Mouse (Mus musculus) neural tube, embryonic 10.5 days (tissue): ENCODE results near the gene Micu2.
A peak's percentile ranks its signal among the peaks of the same experiment; 100 is the strongest.
"Not testable (repeated sequence)": the region's sequence is repeated elsewhere in the genome, so short reads cannot be mapped to it uniquely, and the experiment has no call there.

Source experiments
- DNase-seq: peaks from one replicate; pipeline ENCODE4 v3.0.0-alpha.2; 2017; ENCODE audit warnings: low spot score; ENCODE audit errors: extremely low spot score

The Micu2 gene

GRCm38 (mm10) chr14:57967080-57967797, 31.8 kb downstream of the Micu2 start:
- no peak for DNase-seq

DNA sequence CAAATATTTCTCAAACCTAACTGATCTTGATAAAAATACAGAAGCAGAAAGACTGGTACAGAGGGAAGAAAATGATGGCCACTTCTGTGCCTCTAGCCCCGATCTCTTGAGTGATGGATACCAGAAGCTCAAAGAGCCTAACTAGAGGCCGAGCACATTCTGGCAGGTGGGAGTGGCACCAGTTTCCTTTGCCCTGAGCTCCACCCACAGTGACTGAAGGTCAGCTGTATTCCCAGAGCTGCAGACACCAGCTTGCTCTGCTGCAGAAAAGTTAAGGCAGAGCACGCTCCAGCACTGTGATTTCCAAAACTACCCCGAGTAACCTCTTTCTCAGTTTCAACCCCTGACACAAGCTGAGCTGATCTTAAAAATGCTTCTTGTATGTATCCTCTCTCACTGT, 37.2 kb downstream of the Micu2 start:
- DNase-seq, result no peak

GRCm38 (mm10) chr14:57951089-57951488, 48.0 kb downstream of the Micu2 start:
- DNase-seq, result no peak

GRCm38 (mm10) chr14:57945834-57946233, 53.2 kb downstream of the Micu2 start:
- DNase-seq, result no peak

GRCm38 (mm10) chr14:57937297-57937696, 61.8 kb downstream of the Micu2 start:
- DNase-seq, result no peak

- no peak for DNase-seq
Measured at GRCm38 (mm10) chr14:57934666-57935065, 64.4 kb downstream of the Micu2 start.

DNA sequence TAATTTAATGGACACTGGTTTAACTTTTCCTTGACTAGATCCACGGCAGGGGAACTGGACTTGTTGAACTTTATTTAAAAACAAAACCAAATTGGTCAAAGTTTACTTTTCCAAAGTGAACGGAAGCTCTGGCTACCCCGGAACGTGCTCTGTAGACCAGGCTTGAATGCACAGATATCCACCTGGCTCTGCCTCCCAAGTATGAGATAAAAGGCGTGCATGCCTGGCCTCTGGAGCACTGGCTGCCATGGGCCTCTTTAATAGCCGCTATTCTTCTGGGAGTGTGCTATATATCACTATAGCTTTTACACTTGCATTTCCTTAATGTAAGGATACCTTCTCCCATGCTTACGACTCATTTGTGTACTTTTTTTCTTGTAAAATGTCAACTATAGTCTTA, 65.5 kb downstream of the Micu2 start:
- no peak for DNase-seq

DNA sequence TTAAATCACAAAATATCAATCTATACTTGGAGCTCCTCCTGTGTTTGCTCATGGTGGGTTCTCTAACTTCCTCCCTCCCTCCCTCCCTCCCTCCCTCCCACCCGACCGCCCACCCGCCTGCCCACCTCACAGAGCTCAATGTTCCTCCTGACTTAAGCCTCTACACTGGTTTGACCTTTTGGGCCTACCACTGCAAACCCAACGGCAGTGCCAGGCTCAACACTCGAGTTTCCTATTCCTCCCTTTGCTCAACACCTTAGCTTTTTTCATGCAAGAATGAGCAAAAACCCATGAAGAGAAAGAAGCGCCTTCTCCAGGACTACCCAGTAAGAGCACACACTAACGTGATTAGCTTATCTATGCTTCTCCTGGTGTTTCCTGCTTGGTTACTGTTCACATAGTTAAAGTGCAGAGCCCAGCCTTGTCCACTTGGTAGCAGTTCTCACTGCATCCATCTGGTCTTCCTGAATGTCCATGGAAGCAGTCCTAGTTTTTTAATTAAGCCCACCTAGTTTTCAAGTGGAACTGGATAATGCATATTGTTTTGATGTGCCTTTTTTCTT, 66.1 kb downstream of the Micu2 start:
- DNase-seq, result no peak

- DNase-seq, result no peak
Measured at GRCm38 (mm10) chr14:57921428-57922131, 77.5 kb downstream of the Micu2 start.

GRCm38 (mm10) chr14:57920568-57921310, 78.3 kb downstream of the Micu2 start:
- no peak for DNase-seq

- DNase-seq, result no peak
Measured at GRCm38 (mm10) chr14:57919148-57919875, 79.8 kb downstream of the Micu2 start.

- DNase-seq, result no peak
Measured at GRCm38 (mm10) chr14:57915341-57915740, 83.7 kb downstream of the Micu2 start.

GRCm38 (mm10) chr14:57912211-57913007, 86.7 kb downstream of the Micu2 start:
- DNase-seq, result not testable (repeated sequence)

GRCm38 (mm10) chr14:57911787-57912186, 87.3 kb downstream of the Micu2 start:
- DNase-seq, result not testable (repeated sequence)

DNA sequence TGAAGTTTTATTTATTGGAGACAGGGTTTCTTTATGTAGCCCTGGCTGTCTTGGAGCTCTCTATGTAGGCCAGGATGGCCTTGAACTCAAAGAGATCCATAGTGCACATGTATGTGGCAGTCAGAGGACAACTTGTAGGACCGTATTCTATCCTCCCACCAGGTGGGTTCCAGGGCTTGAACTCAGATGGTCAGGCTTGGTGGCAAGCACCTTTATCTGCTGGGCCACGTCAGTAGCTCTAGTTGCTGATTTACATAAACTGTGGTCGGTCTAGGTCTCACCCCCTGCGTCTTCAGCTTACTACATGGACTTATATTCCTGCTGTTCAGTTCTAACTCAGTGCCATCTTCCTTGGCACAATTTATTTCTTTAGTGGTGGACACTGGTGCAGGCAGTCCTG, 87.7 kb downstream of the Micu2 start:
- no peak for DNase-seq

GRCm38 (mm10) chr14:57910501-57911068, 88.5 kb downstream of the Micu2 start:
- DNase-seq, result peak; percentile 82

DNA sequence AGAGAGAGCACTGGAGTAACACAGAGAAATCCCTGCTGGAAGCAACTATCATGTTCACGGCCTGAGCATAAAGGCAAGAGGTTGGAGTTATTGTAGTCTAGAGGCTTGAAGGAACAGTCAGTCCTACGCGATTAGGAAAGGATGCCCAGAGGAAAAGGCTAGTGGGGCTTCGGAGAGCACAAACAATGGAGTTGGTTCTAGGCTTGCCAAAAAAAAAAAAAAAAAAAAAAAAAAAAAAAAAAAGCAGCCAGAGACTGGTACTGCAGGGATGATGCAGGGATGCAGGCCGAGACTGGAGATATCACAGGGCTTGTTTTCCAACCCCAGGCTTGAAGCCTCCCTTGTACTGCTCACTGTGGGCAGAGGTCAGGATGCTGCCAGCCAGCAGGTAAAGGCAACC, 89.8 kb downstream of the Micu2 start:
- no peak for DNase-seq

DNA sequence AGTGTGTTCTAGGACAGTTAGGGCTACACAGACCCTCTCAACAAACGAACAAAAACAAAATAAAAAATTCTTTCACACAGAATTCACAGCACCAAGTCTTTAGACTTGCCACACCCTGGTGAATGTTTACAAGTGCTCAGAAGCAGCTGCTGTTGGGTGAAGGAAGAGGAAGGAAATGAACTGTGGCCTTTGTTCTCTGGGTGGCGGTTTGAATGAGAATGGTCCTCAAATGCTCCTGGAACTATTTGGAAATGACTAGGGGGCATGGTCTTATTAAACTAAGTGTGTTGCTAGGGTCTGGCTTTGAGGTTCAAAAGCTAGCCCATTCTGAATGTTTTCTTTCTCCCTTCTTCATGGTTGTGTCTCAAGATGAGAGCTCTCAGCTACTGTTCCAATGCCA, 90.6 kb downstream of the Micu2 start:
- no peak for DNase-seq

DNA sequence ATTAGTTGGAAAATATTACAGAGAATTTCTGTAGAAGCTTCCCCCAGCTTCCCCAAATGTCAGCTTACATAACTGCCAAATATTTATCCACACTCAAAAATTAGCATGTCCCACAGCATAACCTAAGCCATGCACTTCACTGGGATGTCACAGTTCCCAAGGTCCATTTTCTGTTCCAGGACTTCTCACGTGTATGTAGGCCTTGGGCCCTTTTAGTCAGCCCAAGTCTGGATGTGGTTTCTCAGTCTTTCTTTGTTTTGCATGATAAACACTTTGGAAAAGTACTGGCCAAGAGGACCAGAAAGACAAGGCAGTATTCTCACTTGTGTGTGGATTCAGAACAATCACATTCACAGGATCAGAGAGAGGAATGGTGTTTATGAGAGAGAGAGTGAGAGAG, 97.1 kb downstream of the Micu2 start:
- DNase-seq, result no peak

DNA sequence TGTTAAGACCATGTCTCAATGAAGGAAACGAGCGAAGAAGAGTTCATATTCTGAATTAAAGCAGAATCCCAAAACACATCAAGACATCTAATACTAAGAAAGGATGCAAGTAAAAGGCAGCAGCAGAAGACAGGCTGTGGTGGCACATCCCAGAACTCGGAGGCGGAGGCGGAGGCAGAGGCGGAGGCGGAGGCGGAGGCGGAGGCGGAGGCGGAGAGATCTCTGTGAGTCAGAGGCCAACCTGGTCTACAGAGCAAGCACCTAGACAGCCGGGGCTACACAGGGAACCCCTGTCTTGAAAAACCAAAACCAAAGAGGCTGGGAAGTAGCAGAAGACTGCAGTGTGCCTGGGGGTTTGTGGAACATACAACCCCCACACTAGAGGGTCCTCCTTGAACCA, 102.2 kb downstream of the Micu2 start:
- no peak for DNase-seq
